Mouse (Mus musculus): ENCODE results near the gene Cntn5. TPM values are rescaled to one million over a fixed set of nuclear protein-coding genes. Genes with fewer than 3 reads are reported as not detected.

Cntn5 gene
- polyA plus RNA-seq, 1 experiment from 2014 or later = 1.7 TPM

- DNase-seq (ENCODE audit: low spot score, missing footprints) (no peak), ATAC-seq (ENCODE audit: low FRiP score) (no peak)
- H3K9ac ChIP-seq (ENCODE audit: low read length) = no peak overlapping the region
- H3K4me2 ChIP-seq = no peak overlapping the region
- H3K36me3 ChIP-seq (ENCODE audit: control insufficient read depth, insufficient read depth, low read length) = no peaks in the 10 kb centered on the region
- no peaks in the 10 kb centered on the region for H3K27me3 ChIP-seq (ENCODE audit: control insufficient read depth, insufficient read depth, low read length)
- H3K4me1 ChIP-seq (ENCODE audit: control insufficient read depth, insufficient read depth, low read length) = no peaks in the 10 kb centered on the region
- no peaks in the 10 kb centered on the region for H3K9me3 ChIP-seq (ENCODE audit: control insufficient read depth, low read length)
- H3K27ac ChIP-seq (ENCODE audit: low read depth, low read length) = no peak overlapping the region
- H3K4me3 ChIP-seq (ENCODE audit: low read depth, low read length) = no peak overlapping the region
These were observed 238.8 kb downstream of the Cntn5 start for GRCm38 (mm10) chr9:10665756-10666155.

- no peaks in the 10 kb centered on the region for H3K36me3 ChIP-seq (ENCODE audit: control insufficient read depth, insufficient read depth, low read length)
- 69% methylated on average over 2 of the region's 2 CpGs for WGBS
- no peaks in the 10 kb centered on the region for H3K9me3 ChIP-seq (ENCODE audit: control insufficient read depth, low read length)
- no peaks in the 10 kb centered on the region for H3K27me3 ChIP-seq (ENCODE audit: control insufficient read depth, insufficient read depth, low read length)
- H3K4me3 ChIP-seq (ENCODE audit: low read depth, low read length) = no peak overlapping the region
- DNase-seq (ENCODE audit: low spot score, missing footprints) (no peak), ATAC-seq (ENCODE audit: low FRiP score) (no peak)
- H3K4me1 ChIP-seq (ENCODE audit: control insufficient read depth, insufficient read depth, low read length) = no peaks in the 10 kb centered on the region
- no peak overlapping the region for H3K4me2 ChIP-seq
- H3K27ac ChIP-seq (ENCODE audit: low read depth, low read length) = no peak overlapping the region
- H3K9ac ChIP-seq (ENCODE audit: low read length) = no peak overlapping the region
These were observed 241.5 kb downstream of the Cntn5 start for GRCm38 (mm10) chr9:10663101-10663500.

- ATAC-seq (ENCODE audit: low FRiP score) (no peak), DNase-seq (ENCODE audit: low spot score, missing footprints) (no peak)
- no peaks in the 10 kb centered on the region for H3K36me3 ChIP-seq (ENCODE audit: control insufficient read depth, insufficient read depth, low read length)
- no peak overlapping the region for H3K4me3 ChIP-seq (ENCODE audit: low read depth, low read length)
- WGBS = 91% methylated on average over 1 of the region's 1 CpGs
- no peaks in the 10 kb centered on the region for H3K27me3 ChIP-seq (ENCODE audit: control insufficient read depth, insufficient read depth, low read length)
- no peak overlapping the region for H3K27ac ChIP-seq (ENCODE audit: low read depth, low read length)
- no peaks in the 10 kb centered on the region for H3K9me3 ChIP-seq (ENCODE audit: control insufficient read depth, low read length)
- H3K9ac ChIP-seq (ENCODE audit: low read length) = no peak overlapping the region
- no peak overlapping the region for H3K4me2 ChIP-seq
- H3K4me1 ChIP-seq (ENCODE audit: control insufficient read depth, insufficient read depth, low read length) = no peaks in the 10 kb centered on the region
These were observed 245.1 kb downstream of the Cntn5 start for GRCm38 (mm10) chr9:10659478-10659877.

DNA sequence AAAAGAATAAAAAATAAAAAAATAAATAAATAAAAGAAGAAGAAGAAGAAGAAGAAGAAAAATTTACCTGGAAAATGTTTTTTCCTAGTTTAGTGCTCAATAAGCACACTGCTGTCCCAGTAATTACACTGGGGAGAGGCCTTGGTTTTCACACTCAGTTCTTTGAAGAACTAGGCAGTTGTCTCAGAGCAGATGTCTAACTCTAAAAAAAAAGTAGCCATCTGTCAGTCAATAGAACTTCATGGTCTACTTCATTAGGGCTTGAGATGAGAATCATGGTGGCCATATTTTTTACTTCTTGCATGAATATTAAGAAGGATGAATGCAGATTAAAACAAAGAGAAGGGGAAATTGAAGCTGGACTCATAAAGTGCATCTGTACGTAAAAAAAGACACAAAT lies 246.5 kb downstream of the Cntn5 start:
- H3K27me3 ChIP-seq (ENCODE audit: control insufficient read depth, insufficient read depth, low read length) = no peaks in the 10 kb centered on the region
- DNase-seq (ENCODE audit: low spot score, missing footprints) = no peak
- whole genome bisulfite sequencing = 81% methylated on average over 1 of the region's 1 CpGs

DNA sequence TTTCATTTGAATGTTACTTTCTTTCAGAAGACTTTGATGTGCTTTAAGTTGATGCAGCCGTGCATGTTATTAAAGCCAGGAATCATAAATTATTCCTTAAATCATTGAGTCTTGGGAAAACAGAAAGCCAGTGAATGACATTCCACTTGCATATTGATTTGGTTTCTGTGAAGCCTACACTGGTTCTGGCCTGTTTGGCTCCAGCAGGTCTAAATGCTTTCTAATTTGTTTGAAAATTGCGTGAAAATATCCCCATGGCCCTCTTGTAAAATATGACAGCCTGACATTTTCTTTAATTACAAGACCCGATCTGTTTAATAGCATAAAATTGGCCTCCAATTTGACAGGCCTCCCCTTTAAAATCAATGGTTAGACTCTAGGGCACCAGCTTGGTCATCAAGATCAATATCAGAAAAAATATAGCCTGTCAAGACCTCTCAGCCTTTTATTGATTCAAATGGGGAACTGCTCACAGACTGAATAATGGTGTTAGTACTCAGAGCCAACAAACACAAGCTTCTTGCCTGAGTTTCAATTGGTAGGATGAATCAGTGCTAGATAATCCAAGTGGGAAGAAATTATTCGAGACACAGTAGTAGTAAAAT lies 247.3 kb downstream of the Cntn5 start:
- H3K27me3 ChIP-seq (ENCODE audit: control insufficient read depth, insufficient read depth, low read length) = no peaks in the 10 kb centered on the region
- ATAC-seq (ENCODE audit: low FRiP score) (peak; percentile 77), DNase-seq (ENCODE audit: low spot score, missing footprints) (no peak)
- no peak overlapping the region for H3K27ac ChIP-seq (ENCODE audit: low read depth, low read length)
- no peaks in the 10 kb centered on the region for H3K9me3 ChIP-seq (ENCODE audit: control insufficient read depth, low read length)
- H3K9ac ChIP-seq (ENCODE audit: low read length) = no peak overlapping the region
- no peaks in the 10 kb centered on the region for H3K4me1 ChIP-seq (ENCODE audit: control insufficient read depth, insufficient read depth, low read length)
- H3K36me3 ChIP-seq (ENCODE audit: control insufficient read depth, insufficient read depth, low read length) = no peaks in the 10 kb centered on the region
- H3K4me3 ChIP-seq (ENCODE audit: low read depth, low read length) = no peak overlapping the region
- 80% methylated on average over 4 of the region's 4 CpGs for WGBS
- H3K4me2 ChIP-seq = no peak overlapping the region

More for the DNA sequence above, 246.5 kb downstream of the Cntn5 start:
- H3K9ac ChIP-seq (ENCODE audit: low read length) = no peak overlapping the region
- H3K9me3 ChIP-seq (ENCODE audit: control insufficient read depth, low read length) = no peaks in the 10 kb centered on the region
- H3K4me3 ChIP-seq (ENCODE audit: low read depth, low read length) = no peak overlapping the region
- H3K4me2 ChIP-seq = no peak overlapping the region
- H3K36me3 ChIP-seq (ENCODE audit: control insufficient read depth, insufficient read depth, low read length) = no peaks in the 10 kb centered on the region
- H3K27ac ChIP-seq (ENCODE audit: low read depth, low read length) = no peak overlapping the region
- ATAC-seq (ENCODE audit: low FRiP score) = no peak
- no peaks in the 10 kb centered on the region for H3K4me1 ChIP-seq (ENCODE audit: control insufficient read depth, insufficient read depth, low read length)

DNA sequence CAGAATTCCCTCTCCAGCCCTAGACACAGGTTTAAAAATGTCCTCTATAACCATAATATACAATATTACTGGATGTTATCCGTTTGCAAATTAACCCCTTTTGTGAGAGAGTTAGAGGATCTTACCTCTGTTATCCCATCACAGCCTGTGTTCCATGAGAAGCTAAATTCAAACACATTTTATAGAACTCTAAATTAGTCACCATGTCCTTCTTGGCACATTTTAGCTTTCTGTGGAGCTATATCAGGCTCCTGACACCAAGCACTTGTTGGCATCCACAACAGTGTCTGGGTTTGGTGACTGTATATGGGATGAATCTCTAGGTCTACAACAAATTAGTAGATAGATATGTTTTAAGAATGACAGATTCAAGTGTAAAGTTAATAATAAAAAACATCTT lies 253.9 kb downstream of the Cntn5 start:
- DNase-seq (ENCODE audit: low spot score, missing footprints) (no peak), ATAC-seq (ENCODE audit: low FRiP score) (no peak)
- Histone ChIP-seq H3K27ac (ENCODE audit: low read depth, low read length) (no peak overlapping the region), H3K27me3 (ENCODE audit: control insufficient read depth, insufficient read depth, low read length) (no peaks in the 10 kb centered on the region), H3K9me3 (ENCODE audit: control insufficient read depth, low read length) (no peaks in the 10 kb centered on the region), H3K9ac (ENCODE audit: low read length) (no peak overlapping the region), H3K4me1 (ENCODE audit: control insufficient read depth, insufficient read depth, low read length) (no peaks in the 10 kb centered on the region), H3K36me3 (ENCODE audit: control insufficient read depth, insufficient read depth, low read length) (no peaks in the 10 kb centered on the region), H3K4me2 (no peak overlapping the region), H3K4me3 (ENCODE audit: low read depth, low read length) (no peak overlapping the region)
- 90% methylated on average over 1 of the region's 1 CpGs for WGBS

GRCm38 (mm10) chr9:10645951-10646350 lies 258.6 kb downstream of the Cntn5 start:
- WGBS = 93% methylated on average over 5 of the region's 5 CpGs

DNA sequence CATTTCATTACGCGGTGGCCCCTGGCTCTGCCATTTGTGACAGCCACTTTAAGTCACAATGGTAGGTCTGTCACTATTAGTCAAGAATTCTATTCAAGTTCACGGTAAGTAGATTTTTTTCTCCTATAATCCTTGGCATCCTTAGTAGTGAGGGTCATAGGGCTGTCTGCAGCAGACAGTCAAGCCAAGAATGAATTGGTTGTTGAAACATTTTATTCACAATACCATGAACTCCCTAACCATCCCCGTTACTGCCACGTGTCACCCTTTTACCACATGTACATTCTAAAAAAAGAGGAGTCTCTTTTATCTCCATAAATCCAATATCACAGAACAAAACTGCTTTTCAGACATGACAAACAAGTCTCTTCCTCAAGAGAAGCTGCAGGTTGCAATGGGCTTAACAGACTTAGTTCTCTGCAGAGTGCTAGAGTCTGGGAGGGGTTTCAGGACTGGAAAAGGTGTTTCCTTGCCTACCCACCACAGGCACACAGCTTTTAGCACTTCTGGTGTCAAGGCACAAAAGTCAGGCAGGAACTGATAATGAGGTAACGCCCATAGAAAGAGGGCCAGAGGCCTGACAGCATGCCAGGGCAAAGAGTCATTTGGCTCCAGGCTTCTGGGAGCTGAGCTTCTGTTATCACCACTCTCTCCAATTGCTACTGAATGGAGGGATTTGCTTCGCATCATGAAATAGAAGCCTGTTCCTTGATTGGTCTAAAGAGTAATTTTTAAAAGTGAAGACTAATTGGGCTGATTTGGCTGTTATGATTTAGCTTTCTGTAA lies 259.3 kb downstream of the Cntn5 start:
- H3K4me3 ChIP-seq (ENCODE audit: low read depth, low read length) = no peak overlapping the region
- no peak overlapping the region for H3K9ac ChIP-seq (ENCODE audit: low read length)
- H3K27ac ChIP-seq (ENCODE audit: low read depth, low read length) = no peak overlapping the region
- no peak overlapping the region for H3K4me2 ChIP-seq
- ATAC-seq (ENCODE audit: low FRiP score) = no peak
- DNase-seq (ENCODE audit: low spot score, missing footprints) = no peak
- no peaks in the 10 kb centered on the region for H3K27me3 ChIP-seq (ENCODE audit: control insufficient read depth, insufficient read depth, low read length)
- H3K9me3 ChIP-seq (ENCODE audit: control insufficient read depth, low read length) = no peaks in the 10 kb centered on the region
- WGBS = 60% methylated on average over 7 of the region's 7 CpGs
- no peaks in the 10 kb centered on the region for H3K4me1 ChIP-seq (ENCODE audit: control insufficient read depth, insufficient read depth, low read length)
- H3K36me3 ChIP-seq (ENCODE audit: control insufficient read depth, insufficient read depth, low read length) = no peaks in the 10 kb centered on the region

More at GRCm38 (mm10) chr9:10645951-10646350, 258.6 kb downstream of the Cntn5 start:
- no peak overlapping the region for H3K9ac ChIP-seq (ENCODE audit: low read length)
- H3K9me3 ChIP-seq (ENCODE audit: control insufficient read depth, low read length) = no peaks in the 10 kb centered on the region
- no peak overlapping the region for H3K4me2 ChIP-seq
- DNase-seq (ENCODE audit: low spot score, missing footprints) (no peak), ATAC-seq (ENCODE audit: low FRiP score) (no peak)
- H3K4me1 ChIP-seq (ENCODE audit: control insufficient read depth, insufficient read depth, low read length) = no peaks in the 10 kb centered on the region
- H3K36me3 ChIP-seq (ENCODE audit: control insufficient read depth, insufficient read depth, low read length) = no peaks in the 10 kb centered on the region
- no peak overlapping the region for H3K27ac ChIP-seq (ENCODE audit: low read depth, low read length)
- no peak overlapping the region for H3K4me3 ChIP-seq (ENCODE audit: low read depth, low read length)
- no peaks in the 10 kb centered on the region for H3K27me3 ChIP-seq (ENCODE audit: control insufficient read depth, insufficient read depth, low read length)

GRCm38 (mm10) chr9:10618036-10618435 lies 286.5 kb downstream of the Cntn5 start:
- Histone ChIP-seq H3K4me3 (ENCODE audit: low read depth, low read length) (no peak overlapping the region), H3K27ac (ENCODE audit: low read depth, low read length) (no peak overlapping the region), H3K27me3 (ENCODE audit: control insufficient read depth, insufficient read depth, low read length) (no peaks in the 10 kb centered on the region), H3K4me1 (ENCODE audit: control insufficient read depth, insufficient read depth, low read length) (no peaks in the 10 kb centered on the region), H3K36me3 (ENCODE audit: control insufficient read depth, insufficient read depth, low read length) (no peaks in the 10 kb centered on the region), H3K9ac (ENCODE audit: low read length) (no peak overlapping the region), H3K9me3 (ENCODE audit: control insufficient read depth, low read length) (no peaks in the 10 kb centered on the region), H3K4me2 (no peak overlapping the region)
- DNase-seq (ENCODE audit: low spot score, missing footprints) = no peak
- no peak for ATAC-seq (ENCODE audit: low FRiP score)
- WGBS = 83% methylated on average over 5 of the region's 5 CpGs

Measured in midbrain, embryonic 11.5 days (tissue).